Mouse (Mus musculus) layer of hippocampus, adult 18-20 months (tissue): ENCODE data around the gene Wipf2. TPM values are rescaled to one million over a fixed set of nuclear protein-coding genes. Genes with fewer than 3 reads are reported as not detected.
"Not testable (repeated sequence)": the region's sequence is repeated elsewhere in the genome, so short reads cannot be mapped to it uniquely, and the experiment has no call there.

Source experiments
- DNase-seq, 2 experiments: peaks; one replicate each; pipeline ENCODE4 v3.0.0; 2022; ENCODE audit warnings: low spot score in 2 of 2
- long read RNA-seq: library from polyadenylated mRNA; stranded (forward); transcript quantifications from one replicate; pipeline ENCODE4 v2.0.0, GENCODE M21; 2021
- total RNA-seq, 2 experiments: library from RNA; stranded (reverse); gene quantifications; 2 replicates each; pipeline ENCODE4 v1.2.3; 2021

Wipf2 gene
- total RNA-seq = 10 to 100 TPM; 75.9 to 80.7 TPM
- long read RNA-seq, full-length matches to known transcripts = 7 of 53 reads
- long read RNA-seq, partial matches to known transcripts = 45 of 53 reads
- long read RNA-seq, other reads (novel, unspliced or antisense) = 1 of 53 reads

GRCm38 (mm10) chr11:98863028-98863750, at the start of gene Wipf2:
Wipf2 (plus strand) TSS chr11:98863638.
- peak; percentile 94 to 97 for DNase-seq

GRCm38 (mm10) chr11:98816706-98817239, 46.7 kb upstream of the Wipf2 start:
- DNase-seq = no peak

- DNase-seq = no peak
These were observed 42.5 kb upstream of the Wipf2 start for GRCm38 (mm10) chr11:98820968-98821367.

DNA sequence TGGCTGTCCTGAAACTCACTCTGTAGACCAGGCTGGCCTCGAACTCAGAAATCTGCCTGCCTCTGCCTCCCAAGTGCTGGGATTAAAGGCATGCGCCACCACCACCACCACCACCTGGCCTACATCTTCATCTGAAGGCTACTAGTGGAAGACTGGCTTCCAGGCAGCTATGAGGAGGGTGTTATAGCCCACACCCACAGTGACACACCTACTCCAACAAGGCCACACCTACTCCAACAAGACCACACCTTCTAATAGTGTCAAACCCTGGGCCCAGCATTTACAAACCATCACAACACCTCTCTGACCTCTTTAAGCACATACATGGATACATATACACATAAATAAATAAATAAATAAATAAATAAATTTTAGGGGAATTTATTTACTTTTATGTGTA, 37.4 kb upstream of the Wipf2 start:
- DNase-seq = not testable (repeated sequence)

DNA sequence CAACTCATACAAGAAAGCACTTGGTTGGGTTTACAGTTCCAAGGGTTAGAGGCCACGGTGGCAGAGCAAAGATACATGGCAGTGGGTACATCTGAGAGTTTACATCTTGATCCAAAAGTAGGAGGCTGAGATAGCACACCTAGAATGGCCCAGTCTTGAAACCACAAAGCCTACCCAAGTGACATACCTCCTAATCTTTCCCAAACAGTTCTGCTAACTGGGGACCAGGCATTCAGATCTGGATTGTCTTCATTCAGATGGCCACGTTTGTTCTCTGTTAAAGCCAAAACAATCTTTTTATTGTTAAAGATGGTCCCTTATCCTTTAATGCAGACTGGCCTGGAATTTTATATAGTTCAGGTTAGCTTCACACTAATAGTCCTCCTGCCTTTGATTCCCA, 35.6 kb upstream of the Wipf2 start:
- no peak for DNase-seq

- DNase-seq = no peak
These were observed 34.2 kb upstream of the Wipf2 start for GRCm38 (mm10) chr11:98829091-98829775.

- no peak for DNase-seq
These were observed 33.6 kb upstream of the Wipf2 start for GRCm38 (mm10) chr11:98829875-98830274.

DNA sequence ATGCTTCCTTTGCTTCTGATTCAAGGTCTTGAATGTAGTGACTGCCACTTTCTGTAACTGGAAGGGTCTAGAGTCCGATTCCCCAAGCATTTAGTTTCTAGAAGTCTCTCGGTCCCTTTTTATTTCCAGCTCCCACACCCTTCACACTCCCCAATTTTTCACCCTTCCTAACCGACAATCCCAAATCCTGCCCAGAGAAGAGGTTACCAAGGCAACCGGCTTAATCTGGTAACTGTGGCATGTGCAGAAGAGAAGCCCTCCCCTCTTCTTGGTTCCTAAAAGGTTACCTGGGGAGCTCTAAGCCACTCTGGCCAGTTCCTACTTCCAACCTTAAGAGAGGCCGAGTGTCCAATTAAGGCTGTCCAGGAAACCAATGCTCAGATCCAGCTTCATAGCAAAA, 28.1 kb upstream of the Wipf2 start:
- peak in 1 of 2 experiments; percentile 66 for DNase-seq

DNA sequence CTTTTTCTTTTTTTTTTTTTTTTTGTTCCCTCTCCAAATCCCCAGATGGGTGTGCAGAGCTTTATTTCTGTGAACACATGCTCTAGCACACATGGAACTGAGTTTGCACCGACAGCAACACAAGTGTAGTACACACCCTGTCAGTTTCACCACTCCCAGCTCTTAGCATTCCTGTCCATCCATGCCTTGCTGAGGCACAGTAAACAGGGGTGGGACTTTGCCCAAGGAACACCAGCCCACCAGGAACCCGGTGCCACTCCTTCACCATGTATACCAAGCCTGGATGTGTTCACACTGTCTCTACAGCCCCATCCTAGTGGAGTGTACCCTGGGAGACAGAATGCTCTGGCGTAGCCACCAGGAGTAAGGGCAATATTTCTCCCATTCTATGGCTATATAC, 27.7 kb upstream of the Wipf2 start:
- DNase-seq = peak in 1 of 2 experiments; percentile 60

GRCm38 (mm10) chr11:98836128-98836527, 27.3 kb upstream of the Wipf2 start:
- no peak for DNase-seq

GRCm38 (mm10) chr11:98836651-98837141, 26.7 kb upstream of the Wipf2 start, which contains the start of gene Rapgefl1:
Rapgefl1 (plus strand) TSS chr11:98836785.
- DNase-seq = peak; percentile 79 to 86

DNA sequence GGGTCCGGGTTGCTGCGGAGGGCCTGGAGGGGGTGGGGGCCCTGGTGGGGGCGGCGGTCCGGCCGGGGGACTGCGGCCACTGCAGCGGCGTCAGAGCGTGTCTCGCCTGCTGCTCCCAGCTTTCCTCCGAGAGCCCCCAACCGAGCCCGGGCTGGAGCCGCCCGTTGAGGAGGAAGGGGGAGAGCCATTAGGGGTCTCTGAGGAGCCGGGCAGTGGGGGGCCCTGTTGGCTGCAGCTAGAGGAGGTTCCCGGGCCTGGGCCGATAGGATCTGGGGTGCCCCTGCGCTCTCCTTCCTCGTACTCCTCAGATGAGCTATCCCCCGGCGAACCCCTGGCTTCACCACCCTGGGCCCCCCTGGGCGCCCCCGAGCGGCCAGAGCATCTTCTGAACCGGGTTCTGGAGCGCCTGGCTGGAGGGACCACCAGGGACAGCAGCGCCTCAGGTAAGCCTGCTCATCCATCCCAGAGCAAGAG, 26.2 kb upstream of the Wipf2 start:
- no peak for DNase-seq

- peak in 1 of 2 experiments; percentile 52 for DNase-seq
These were observed 25.5 kb upstream of the Wipf2 start for GRCm38 (mm10) chr11:98837917-98838316.

DNA sequence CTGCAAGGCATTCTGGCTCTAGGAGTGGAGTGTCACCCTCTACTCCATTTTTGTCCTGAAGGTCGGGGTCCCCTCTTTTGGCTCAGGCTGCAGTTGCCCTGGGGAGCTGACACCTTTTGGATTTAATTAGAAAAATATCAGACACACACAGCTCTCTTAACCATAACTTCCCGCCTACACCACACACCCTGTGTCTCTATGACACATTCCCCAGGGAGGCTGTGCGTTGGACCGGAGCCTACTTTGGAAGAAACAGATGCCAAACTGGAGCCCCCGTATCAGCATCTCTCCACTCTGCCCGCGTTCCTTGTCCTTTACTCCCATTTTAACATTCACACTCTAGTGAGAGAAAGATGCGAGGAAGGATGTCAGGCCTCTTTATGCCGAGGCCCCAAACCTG, 24.9 kb upstream of the Wipf2 start:
- DNase-seq = peak; percentile 84 to 92

GRCm38 (mm10) chr11:98839402-98839801, 24.0 kb upstream of the Wipf2 start:
- DNase-seq = no peak

GRCm38 (mm10) chr11:98839897-98840296, 23.5 kb upstream of the Wipf2 start:
- DNase-seq = no peak

- no peak for DNase-seq
These were observed 17.4 kb upstream of the Wipf2 start for GRCm38 (mm10) chr11:98846016-98846415.

DNA sequence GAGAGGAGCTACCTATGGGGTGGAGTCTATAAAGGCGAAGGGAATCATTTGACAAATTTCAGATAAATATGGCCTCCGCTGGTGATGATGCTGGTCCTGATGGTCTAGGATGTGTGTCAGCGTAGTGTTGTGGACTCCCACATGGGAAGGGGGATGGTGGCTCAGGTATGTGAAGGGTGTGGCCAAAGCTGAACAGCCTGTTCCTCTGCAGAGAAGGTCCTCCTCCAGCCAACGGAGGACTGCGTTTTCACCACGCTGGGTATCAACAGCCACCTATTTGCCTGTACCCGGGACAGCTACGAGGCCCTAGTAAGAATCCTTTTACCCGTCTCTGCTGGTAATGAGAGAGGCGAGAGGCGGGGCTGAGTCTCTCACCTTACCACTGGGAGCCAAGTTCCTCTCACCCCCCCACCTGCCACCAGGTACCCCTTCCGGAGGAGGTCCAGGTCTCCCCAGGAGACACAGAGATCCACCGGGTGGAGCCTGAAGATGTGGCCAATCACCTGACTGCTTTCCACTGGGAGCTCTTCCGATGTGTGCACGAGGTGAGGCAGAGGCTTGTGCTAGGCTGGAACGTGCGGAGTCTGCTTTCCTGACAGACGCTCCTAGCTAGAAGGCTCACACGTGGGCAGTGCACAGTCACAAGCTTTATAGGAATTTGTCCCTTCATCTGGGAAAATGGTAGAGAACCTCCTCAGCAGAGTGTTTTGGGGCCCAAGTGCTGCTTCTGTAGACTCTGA, 16.4 kb upstream of the Wipf2 start:
- no peak for DNase-seq

- DNase-seq = no peak
These were observed 14.1 kb upstream of the Wipf2 start for GRCm38 (mm10) chr11:98849196-98849894.
